ENCODE assay signal across 8 mouse cellular contexts in genomic region chr7:83884021-83884658, GRCm38 (mm10). TPM values are rescaled to one million over a fixed set of nuclear protein-coding genes. Genes with fewer than 3 reads are reported as not detected.
DNase-seq lines count a peak whose midpoint lies in the region; ATAC-seq lines count a peak whose summit lies in the region.

Gene Tlnrd1, minus strand, starts transcription at chr7:83884305.
Gene Mesd, plus strand, starts transcription at chr7:83884466.

- peaks cover 5% of the 10 kb centered on the region for H3K36me3 ChIP-seq in hindbrain, embryonic 13.5 days

- H3K9ac ChIP-seq in hindbrain, embryonic 13.5 days = peak within 1 kb of the TSS; percentile 91

- under 1% methylated on average over 69 of the region's 69 CpGs for WGBS in hindbrain, embryonic 13.5 days

- peak within 1 kb of the TSS; percentile 83 for H3K4me3 ChIP-seq in hindbrain, embryonic 13.5 days

- DNase-seq in NIH3T3 (ENCODE audit: low read depth) = peak; percentile 96
- peak; percentile 90 to 93 for DNase-seq in cerebellum, postnatal 10 days
- peak; percentile 87 to 88 for DNase-seq in frontal cortex, postnatal 14 days (ENCODE audit: low spot score in 2 of 2)
- peak; percentile 90 to 91 for DNase-seq in layer of hippocampus, postnatal 36 days
- peak; percentile 93 for DNase-seq in lung, postnatal 36 days
- peak; percentile 94 for DNase-seq in retina, postnatal 1 day
- DNase-seq in urinary bladder, adult 18-20 months (ENCODE audit: low spot score in 2 of 2) = peak; percentile 86 to 89

- H3K27me3 ChIP-seq in hindbrain, embryonic 13.5 days = no peaks in the 10 kb centered on the region

- no peaks in the 10 kb centered on the region for H3K9me3 ChIP-seq in hindbrain, embryonic 13.5 days

- H3K4me1 ChIP-seq in hindbrain, embryonic 13.5 days (replicated peaks) = peaks cover 48% of the 10 kb centered on the region

- H3K4me2 ChIP-seq in hindbrain, embryonic 13.5 days = peak within 1 kb of the TSS; percentile 89

- peak; percentile 85 for ATAC-seq in hindbrain, embryonic 13.5 days (ENCODE audit: low FRiP score)

- H3K27ac ChIP-seq in hindbrain, embryonic 13.5 days = peak within 1 kb of the TSS; percentile 94

RNA-seq across cellular contexts. Expression of gene Tlnrd1, which starts in this region (rescaled TPM):
- polyA plus RNA-seq in hindbrain, embryonic 13.5 days (2015; fragmentation: Nextera tagmentation; extraction: Ambion mirVana) = 7.5 and 7.6 TPM in 2 replicates
- 10 to 100 TPM; 20.0 to 20.8 TPM for total RNA-seq in layer of hippocampus, postnatal 36 days (2021)

RNA-seq across cellular contexts. Expression of gene Mesd, which starts in this region (rescaled TPM):
- 73.6 and 74.5 TPM in 2 replicates for polyA plus RNA-seq in hindbrain, embryonic 13.5 days (2015; fragmentation: Nextera tagmentation; extraction: Ambion mirVana)
- total RNA-seq in layer of hippocampus, postnatal 36 days (2021) = 10 to 100 TPM; 57.7 to 76.4 TPM

Comparison
In these comparisons a context has a peak if more than half of its experiments do, and no peak if none do; other contexts are left out.
1. Peak in every context shown above with its lines: DNase-seq, ATAC-seq, H3K4me3 ChIP-seq and H3K27ac ChIP-seq.